Mouse (Mus musculus): ENCODE data around the gene Dbr1. TPM values are rescaled to one million over a fixed set of nuclear protein-coding genes. Genes with fewer than 3 reads are reported as not detected.

Gene Dbr1
- polyA plus RNA-seq, 1 experiment from 2014 or later, result 16.0 TPM

Other genes with a start within 250 kb of the Dbr1 start
- gene Esyt3, start 217.2 kb upstream of the Dbr1 start, polyA plus RNA-seq (2015; fragmentation: Nextera tagmentation; extraction: Ambion mirVana), result 0.06 and 0.12 TPM in 2 replicates
- 2.5 and 3.2 TPM in 2 replicates for gene Mras, start 138.4 kb upstream of the Dbr1 start, polyA plus RNA-seq (2015; fragmentation: Nextera tagmentation; extraction: Ambion mirVana)
- gene Nme9, start 124.3 kb upstream of the Dbr1 start, polyA plus RNA-seq (2015; fragmentation: Nextera tagmentation; extraction: Ambion mirVana), result not detected in 2 replicates
- 8.8 and 9.3 TPM in 2 replicates for gene Armc8, start 6.9 kb upstream of the Dbr1 start, polyA plus RNA-seq (2015; fragmentation: Nextera tagmentation; extraction: Ambion mirVana)
- not detected in 2 replicates for gene A4gnt, start 36.7 kb downstream of the Dbr1 start, polyA plus RNA-seq (2015; fragmentation: Nextera tagmentation; extraction: Ambion mirVana)
- 0.78 and 0.89 TPM in 2 replicates for gene Dzip1l, start 53.7 kb downstream of the Dbr1 start, polyA plus RNA-seq (2015; fragmentation: Nextera tagmentation; extraction: Ambion mirVana)
- 0.05 and 0.09 TPM in 2 replicates for gene Cldn18, start 141.5 kb downstream of the Dbr1 start, polyA plus RNA-seq (2015; fragmentation: Nextera tagmentation; extraction: Ambion mirVana)

Measured in liver, embryonic 15.5 days (tissue).